Mouse (Mus musculus) limb, embryonic 11.5 days (tissue): ENCODE measurements around the gene Dab1. TPM values are rescaled to one million over a fixed set of nuclear protein-coding genes. Genes with fewer than 3 reads are reported as not detected.

Experiments
- ATAC-seq: fragments of 200-750 bp; cut with Nextera tagmentation; 2 replicates; pipeline ENCODE4 v1.8.0; 2017; ENCODE audit warnings: low read depth; ENCODE audit not compliant: insufficient number of reproducible peaks, low FRiP score, low TSS enrichment
- DNase-seq: peaks from one replicate; pipeline ENCODE4 v3.0.0-alpha.2; 2015; ENCODE audit warnings: low spot score
- H3K27ac ChIP-seq: fragments of 300-500 bp; sonication (generic); replicated peaks from 2 replicates; pipeline ENCODE4 v1.5.1; 2014; ENCODE audit warnings: low read depth, mild to moderate bottlenecking, low read length
- H3K27me3 ChIP-seq: fragments of 300-500 bp; sonication (generic); 2 replicates; pipeline ENCODE4 v1.6.1; 2014; ENCODE audit warnings: mild to moderate bottlenecking, low read length, mixed read lengths; ENCODE audit not compliant: control insufficient read depth, insufficient read depth
- H3K36me3 ChIP-seq: fragments of 300-500 bp; sonication (generic); 2 replicates; pipeline ENCODE4 v1.6.1; 2014; ENCODE audit warnings: mild to moderate bottlenecking, low read length, moderate library complexity, mixed read lengths; ENCODE audit not compliant: control insufficient read depth, insufficient read depth
- H3K4me1 ChIP-seq: fragments of 300-500 bp; sonication (generic); 2 replicates; pipeline ENCODE4 v1.6.1; 2014; ENCODE audit warnings: low read length, mixed read lengths; ENCODE audit not compliant: control insufficient read depth, insufficient read depth
- H3K4me2 ChIP-seq: fragments of 300-500 bp; sonication (generic); 2 replicates; pipeline ENCODE4 v1.6.1; 2014; ENCODE audit warnings: low read depth, mild to moderate bottlenecking, moderate library complexity; ENCODE audit not compliant: severe bottlenecking
- H3K4me3 ChIP-seq: fragments of 300-500 bp; sonication (generic); 2 replicates; pipeline ENCODE4 v1.5.1; 2014; ENCODE audit warnings: low read depth, low read length
- H3K9ac ChIP-seq: fragments of 300-500 bp; sonication (generic); 2 replicates; pipeline ENCODE4 v1.6.1; 2014; ENCODE audit warnings: mild to moderate bottlenecking, low read length
- H3K9me3 ChIP-seq: fragments of 300-500 bp; sonication (generic); 2 replicates; pipeline ENCODE4 v1.6.1; 2016; ENCODE audit warnings: low read length; ENCODE audit not compliant: control insufficient read depth
- WGBS: fragments of 180-500 bp; shearing (Covaris S2); extraction: QIAGEN DNeasy Blood & Tissue Kit; methylation state at CpG from one replicate; pipeline ENCODE4 v1.1.7; 2014; 5-methylcytosine and 5-hydroxymethylcytosine counted together
- polyA plus RNA-seq: library from polyadenylated mRNA; unstranded; fragments of >200 nt; fragmentation: Nextera tagmentation; extraction: Ambion mirVana; gene quantifications from 2 replicates; pipeline ENCODE4 v1.2.1, GENCODE M21; 2014

Gene Dab1
- polyA plus RNA-seq, 1 experiment from 2014 or later = 17.1 TPM

GRCm38 (mm10) chr4:104686137-104686809 is 1067.1 kb downstream of the Dab1 start:
- no peak overlapping the region for H3K27ac ChIP-seq
- H3K36me3 ChIP-seq = no peaks in the 10 kb centered on the region
- H3K9ac ChIP-seq = no peak overlapping the region
- H3K4me1 ChIP-seq = peaks cover 4% of the 10 kb centered on the region; the same call in 1 of the 2 replicates
- DNase-seq (no peak), ATAC-seq (no peak)
- H3K9me3 ChIP-seq = no peaks in the 10 kb centered on the region
- H3K4me3 ChIP-seq = no peak overlapping the region
- 40% methylated on average over 18 of the region's 18 CpGs for WGBS
- no peaks in the 10 kb centered on the region for H3K27me3 ChIP-seq
- no peak overlapping the region for H3K4me2 ChIP-seq

DNA sequence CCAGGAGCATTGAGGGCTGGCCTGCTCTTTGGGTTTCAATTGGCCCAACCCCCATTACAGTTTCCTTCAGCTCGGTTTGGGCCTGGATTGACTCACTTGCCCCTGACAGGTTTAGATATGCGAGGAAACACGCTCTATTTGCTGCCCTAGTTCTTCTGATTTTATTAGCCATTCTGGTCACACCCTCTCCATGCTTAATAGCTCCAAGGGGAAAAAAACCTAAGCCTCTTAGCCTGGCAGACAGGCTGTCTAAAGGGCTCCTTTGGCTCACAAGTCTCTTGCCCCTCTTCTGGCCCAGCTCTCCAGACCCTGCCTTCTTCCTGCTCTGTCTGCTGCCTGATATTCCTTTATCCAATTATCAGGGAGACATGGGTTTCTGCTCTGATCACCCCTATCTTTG is 1069.9 kb downstream of the Dab1 start:
- Histone ChIP-seq H3K36me3 (no peaks in the 10 kb centered on the region), H3K4me1 (peaks cover 4% of the 10 kb centered on the region; the same call in 1 of the 2 replicates), H3K27me3 (no peaks in the 10 kb centered on the region), H3K4me3 (no peak overlapping the region), H3K9me3 (no peaks in the 10 kb centered on the region), H3K4me2 (no peak overlapping the region), H3K9ac (no peak overlapping the region), H3K27ac (no peak overlapping the region)
- 23% methylated on average over 3 of the region's 3 CpGs for WGBS
- DNase-seq (no peak), ATAC-seq (no peak)

- no peak for ATAC-seq
Measured at GRCm38 (mm10) chr4:104691026-104691425, 1071.9 kb downstream of the Dab1 start.

GRCm38 (mm10) chr4:104694188-104694587 is 1075.0 kb downstream of the Dab1 start:
- Histone ChIP-seq H3K27me3 (no peaks in the 10 kb centered on the region), H3K9ac (no peak overlapping the region), H3K4me3 (no peak overlapping the region), H3K36me3 (no peaks in the 10 kb centered on the region), H3K4me2 (no peak overlapping the region), H3K27ac (no peak overlapping the region), H3K9me3 (no peaks in the 10 kb centered on the region), H3K4me1 (0 out of 2 replicates have a peak, but pooled peaks cover 1% of the 10 kb centered on the region)
- WGBS = 87% methylated on average over 11 of the region's 11 CpGs
- ATAC-seq = no peak
- DNase-seq = no peak

More at GRCm38 (mm10) chr4:104691026-104691425, 1071.9 kb downstream of the Dab1 start:
- WGBS = 90% methylated on average over 7 of the region's 7 CpGs
- Histone ChIP-seq H3K27ac (no peak overlapping the region), H3K9ac (no peak overlapping the region), H3K27me3 (no peaks in the 10 kb centered on the region), H3K9me3 (no peaks in the 10 kb centered on the region), H3K4me3 (no peak overlapping the region), H3K36me3 (no peaks in the 10 kb centered on the region), H3K4me2 (no peak overlapping the region), H3K4me1 (0 out of 2 replicates have a peak, but pooled peaks cover 4% of the 10 kb centered on the region)
- no peak for DNase-seq

GRCm38 (mm10) chr4:104696522-104696921 is 1077.4 kb downstream of the Dab1 start:
- no peaks in the 10 kb centered on the region for H3K27me3 ChIP-seq
- DNase-seq = no peak
- H3K4me2 ChIP-seq = no peak overlapping the region

GRCm38 (mm10) chr4:104697703-104698102 is 1078.5 kb downstream of the Dab1 start:
- Histone ChIP-seq H3K27me3 (no peaks in the 10 kb centered on the region), H3K4me2 (no peak overlapping the region), H3K36me3 (no peaks in the 10 kb centered on the region), H3K4me3 (no peak overlapping the region), H3K9ac (no peak overlapping the region), H3K9me3 (no peaks in the 10 kb centered on the region), H3K27ac (no peak overlapping the region), H3K4me1 (no peaks in the 10 kb centered on the region)
- DNase-seq (no peak), ATAC-seq (no peak)
- 78% methylated on average over 4 of the region's 4 CpGs for WGBS

More at GRCm38 (mm10) chr4:104696522-104696921, 1077.4 kb downstream of the Dab1 start:
- H3K9me3 ChIP-seq = no peaks in the 10 kb centered on the region
- no peak for ATAC-seq
- 81% methylated on average over 3 of the region's 3 CpGs for WGBS
- H3K9ac ChIP-seq = no peak overlapping the region
- H3K27ac ChIP-seq = no peak overlapping the region
- H3K36me3 ChIP-seq = no peaks in the 10 kb centered on the region
- no peaks in the 10 kb centered on the region for H3K4me1 ChIP-seq
- H3K4me3 ChIP-seq = no peak overlapping the region

DNA sequence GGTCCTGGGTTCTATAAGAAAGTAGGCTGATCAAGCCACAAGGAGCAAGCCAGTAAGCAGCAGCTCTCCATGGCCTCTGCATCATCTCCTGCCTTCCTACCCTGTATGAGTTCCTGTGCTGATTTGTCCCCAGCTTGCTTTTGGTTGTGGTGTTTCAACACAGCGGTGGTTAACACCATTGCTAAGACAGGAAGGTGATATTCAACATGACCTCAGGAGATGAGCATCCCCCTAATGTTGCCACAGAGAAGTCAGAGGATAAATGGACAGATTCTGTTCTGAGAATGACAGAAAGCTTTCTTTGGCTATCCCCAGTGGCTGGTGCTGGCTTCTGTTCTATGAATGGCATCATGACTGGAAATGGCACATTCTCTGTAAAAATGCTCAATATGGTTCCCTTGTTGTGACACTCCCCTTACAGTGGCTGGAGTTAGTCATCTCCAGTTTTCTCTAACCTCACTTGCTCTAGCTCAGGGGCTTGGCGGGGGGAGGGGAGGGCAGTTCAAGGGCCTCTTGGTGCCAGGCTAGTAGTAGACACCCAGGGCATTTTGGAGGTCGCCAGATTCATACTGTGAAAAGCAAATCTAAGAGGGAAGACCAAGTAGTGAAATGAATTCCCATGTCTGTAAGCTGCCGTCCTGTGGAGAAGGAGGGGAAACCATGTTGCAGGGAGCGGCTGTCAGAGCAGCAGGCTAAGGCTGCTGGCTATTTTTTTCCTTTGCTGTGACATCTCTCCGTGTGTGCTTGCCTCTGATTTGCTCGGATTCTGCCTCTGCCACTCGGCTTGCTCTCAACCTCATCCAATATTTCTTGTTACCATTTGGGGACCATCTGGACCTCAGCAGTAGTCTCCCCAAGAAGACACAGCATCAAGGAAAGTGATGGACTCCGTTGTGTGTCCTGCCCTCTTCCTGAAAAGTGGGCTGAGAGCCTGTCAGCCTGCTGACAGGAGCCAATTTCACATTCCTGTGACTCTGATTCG is 1086.8 kb downstream of the Dab1 start:
- no peak overlapping the region for H3K4me2 ChIP-seq
- H3K27ac ChIP-seq = no peak overlapping the region
- H3K9me3 ChIP-seq = no peaks in the 10 kb centered on the region
- no peak overlapping the region for H3K4me3 ChIP-seq
- H3K27me3 ChIP-seq = no peaks in the 10 kb centered on the region
- H3K4me1 ChIP-seq = no peaks in the 10 kb centered on the region
- no peak overlapping the region for H3K9ac ChIP-seq
- DNase-seq (no peak), ATAC-seq (no peak)
- no peaks in the 10 kb centered on the region for H3K36me3 ChIP-seq
- WGBS = 83% methylated on average over 10 of the region's 10 CpGs

DNA sequence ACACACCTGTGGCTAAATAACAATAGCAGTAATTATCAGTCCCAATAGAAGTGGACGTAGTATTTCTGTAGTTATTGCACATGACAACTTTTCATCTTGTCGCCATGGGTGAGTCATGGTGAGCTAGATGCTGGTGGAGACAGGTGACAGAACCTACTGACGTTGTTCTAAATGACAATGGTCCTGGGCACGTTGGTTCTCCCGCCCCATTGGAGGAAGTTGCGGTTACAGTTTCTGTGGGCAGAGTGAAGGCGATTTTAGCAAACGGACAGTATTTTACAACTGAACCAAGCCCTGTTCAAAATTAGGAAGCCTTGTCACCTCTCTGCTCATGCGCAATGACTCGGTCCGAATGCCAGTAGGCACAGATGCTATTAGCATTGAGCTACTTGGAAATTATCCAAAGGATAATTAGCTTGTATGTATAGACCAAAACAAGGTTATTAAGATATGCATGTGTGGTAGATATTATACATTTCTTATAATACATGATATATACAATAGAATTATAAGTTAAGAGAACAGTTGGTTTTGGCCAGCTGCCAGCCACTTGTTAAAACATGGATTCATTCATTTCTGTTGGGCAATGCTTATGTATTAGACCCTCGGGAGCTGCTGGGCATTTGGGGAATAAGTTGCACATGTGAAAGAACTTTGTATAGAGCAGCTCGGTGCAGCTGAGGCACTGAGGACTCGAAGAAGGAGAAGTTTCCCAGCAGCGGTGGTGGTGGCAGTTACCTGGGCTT is 1093.4 kb downstream of the Dab1 start:
- H3K9ac ChIP-seq = no peak overlapping the region
- no peaks in the 10 kb centered on the region for H3K27me3 ChIP-seq
- DNase-seq (no peak), ATAC-seq (no peak)
- 85% methylated on average over 15 of the region's 15 CpGs for WGBS
- no peak overlapping the region for H3K27ac ChIP-seq
- no peaks in the 10 kb centered on the region for H3K9me3 ChIP-seq
- H3K4me1 ChIP-seq = 0 out of 2 replicates have a peak, but pooled peaks cover 4% of the 10 kb centered on the region
- H3K4me3 ChIP-seq = no peak overlapping the region
- no peak overlapping the region for H3K4me2 ChIP-seq
- H3K36me3 ChIP-seq = no peaks in the 10 kb centered on the region
